Mouse (Mus musculus) brain, embryonic 14.5 days (tissue): ENCODE results near the gene Luc7l3.

Experiments used
- CTCF ChIP-seq: fragments of 200-500 bp; IDR thresholded peaks from 2 replicates; pipeline ENCODE4 v1.5.1; 2012; ENCODE audit warnings: inconsistent platforms, mild to moderate bottlenecking, moderate library complexity, borderline replicate concordance; ENCODE audit not compliant: insufficient read depth, insufficient read length; ENCODE audit errors: extremely low read depth
- POLR2A ChIP-seq: fragments of 200-500 bp; IDR thresholded peaks from 2 replicates; pipeline ENCODE4 v1.6.1; 2012; ENCODE audit warnings: mild to moderate bottlenecking, inconsistent platforms, borderline replicate concordance; ENCODE audit not compliant: poor library complexity, insufficient read depth, insufficient read length, severe bottlenecking; ENCODE audit errors: extremely low read depth

GRCm38 (mm10) chr11:94361166-94361870, 39.5 kb upstream of the Luc7l3 start:
- TF ChIP-seq CTCF = no peak
- no peak for TF ChIP-seq POLR2A
